Mouse (Mus musculus) forebrain, embryonic 16.5 days (tissue): ENCODE results near the gene Gnpda2. TPM values are rescaled to one million over a fixed set of nuclear protein-coding genes. Genes with fewer than 3 reads are reported as not detected.

Source experiments
- ATAC-seq: fragments of 200-750 bp; cut with Nextera tagmentation; 2 replicates; pipeline ENCODE4 v1.8.0; 2017; ENCODE audit warnings: mild to moderate bottlenecking, moderate library complexity
- H3K27ac ChIP-seq: fragments of 300-500 bp; sonication (generic); 2 replicates; pipeline ENCODE4 v1.5.1; 2014; ENCODE audit warnings: low read length, control low read depth
- H3K27me3 ChIP-seq: fragments of 300-500 bp; sonication (generic); replicated peaks from 2 replicates; pipeline ENCODE4 v1.6.1; 2014; ENCODE audit warnings: low read length; ENCODE audit not compliant: control insufficient read depth, insufficient read depth
- H3K36me3 ChIP-seq: fragments of 300-500 bp; sonication (generic); 2 replicates; pipeline ENCODE4 v1.6.1; 2014; ENCODE audit not compliant: control insufficient read depth, insufficient read depth
- H3K4me1 ChIP-seq: fragments of 300-500 bp; sonication (generic); replicated peaks from 2 replicates; pipeline ENCODE4 v1.6.1; 2014; ENCODE audit warnings: low read length; ENCODE audit not compliant: control insufficient read depth, insufficient read depth
- H3K4me2 ChIP-seq: fragments of 300-500 bp; sonication (generic); 2 replicates; pipeline ENCODE4 v1.6.1; 2014; ENCODE audit warnings: mild to moderate bottlenecking, low read length, control low read depth
- H3K4me3 ChIP-seq: fragments of 300-500 bp; sonication (generic); replicated peaks from 2 replicates; pipeline ENCODE4 v1.5.1; 2014; ENCODE audit warnings: mild to moderate bottlenecking, low read length, control low read depth
- H3K9ac ChIP-seq: fragments of 300-500 bp; sonication (generic); replicated peaks from 2 replicates; pipeline ENCODE4 v1.6.1; 2014; ENCODE audit warnings: low read depth, low read length, control low read depth
- H3K9me3 ChIP-seq: fragments of 300-500 bp; sonication (generic); 2 replicates; pipeline ENCODE4 v1.6.1; 2016; ENCODE audit warnings: low read length; ENCODE audit not compliant: control insufficient read depth
- WGBS: fragments of 180-500 bp; shearing (Covaris S2); extraction: QIAGEN DNeasy Blood & Tissue Kit; methylation state at CpG from one replicate; pipeline ENCODE4 v1.1.7; 2014; 5-methylcytosine and 5-hydroxymethylcytosine counted together
- polyA plus RNA-seq: library from polyadenylated mRNA; unstranded; fragments of >200 nt; fragmentation: Nextera tagmentation; extraction: Ambion mirVana; gene quantifications from 2 replicates; pipeline ENCODE4 v1.2.1, GENCODE M21; 2015

The Gnpda2 gene
- polyA plus RNA-seq, 1 experiment from 2014 or later: 31.5 TPM

DNA sequence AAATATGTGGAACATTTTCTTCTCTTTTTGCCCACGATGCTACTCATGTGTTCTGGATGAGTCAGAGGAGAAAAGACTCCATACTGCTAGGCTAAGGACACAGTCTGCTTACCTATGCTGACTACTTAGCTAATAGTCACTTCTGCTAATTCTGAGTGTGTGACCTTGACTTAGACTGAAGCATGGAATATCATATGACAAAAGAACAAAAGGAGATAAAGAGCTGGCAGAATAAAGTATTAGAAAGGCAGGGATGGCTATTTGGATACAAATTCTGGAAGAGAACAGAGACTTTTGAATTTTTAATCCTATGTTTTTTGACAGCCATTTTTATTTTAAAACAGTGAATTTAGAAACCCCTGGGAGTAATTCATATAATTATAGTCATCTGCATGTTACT, 50.5 kb downstream of the Gnpda2 start:
- Histone ChIP-seq H3K9me3 (no peaks in the 10 kb centered on the region), H3K36me3 (no peaks in the 10 kb centered on the region), H3K4me3 (no peak overlapping the region), H3K27ac (no peak overlapping the region), H3K4me1 (no peaks in the 10 kb centered on the region), H3K27me3 (no peaks in the 10 kb centered on the region), H3K9ac (no peak overlapping the region), H3K4me2 (no peak overlapping the region)
- ATAC-seq: no peak
- 80% methylated on average over 1 of the region's 1 CpGs for WGBS

DNA sequence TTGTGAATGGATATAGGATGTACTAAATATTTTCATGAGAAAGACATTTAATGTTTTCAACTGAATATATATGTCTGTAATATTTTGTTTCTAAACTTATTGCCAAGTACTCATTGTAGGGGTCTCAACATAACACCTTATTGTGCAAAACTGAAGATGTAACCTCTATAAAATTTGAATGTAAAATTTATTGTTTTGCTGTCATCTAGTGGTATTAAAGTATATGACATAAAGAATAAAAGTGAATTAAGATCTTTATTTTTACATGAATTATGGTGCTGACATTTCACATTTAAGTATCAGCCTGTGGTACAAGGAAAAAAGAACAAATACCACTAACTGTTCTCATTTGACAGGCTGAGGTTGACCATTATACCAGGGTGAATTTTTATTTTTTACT, 68.2 kb downstream of the Gnpda2 start:
- no peaks in the 10 kb centered on the region for H3K4me1 ChIP-seq
- H3K36me3 ChIP-seq: no peaks in the 10 kb centered on the region
- no peak overlapping the region for H3K4me2 ChIP-seq
- H3K9me3 ChIP-seq: no peaks in the 10 kb centered on the region
- no peak overlapping the region for H3K27ac ChIP-seq
- no peaks in the 10 kb centered on the region for H3K27me3 ChIP-seq
- no peak overlapping the region for H3K4me3 ChIP-seq
- ATAC-seq: no peak
- H3K9ac ChIP-seq: no peak overlapping the region

Other genes starting within 250 kb of the Gnpda2 start
- not detected in 2 replicates for gene Yipf7, start 49.7 kb downstream of the Gnpda2 start, polyA plus RNA-seq
- 40.6 and 53.9 TPM in 2 replicates for gene Guf1, start 35.4 kb downstream of the Gnpda2 start, polyA plus RNA-seq